In genomic region chr12:75412964-75413363, GRCm38 (mm10) we compare ENCODE assay signal across 14 mouse cellular contexts. TPM values are rescaled to one million over a fixed set of nuclear protein-coding genes. Genes with fewer than 3 reads are reported as not detected.
DNase-seq lines count a peak whose midpoint lies in the region; ATAC-seq and TF ChIP-seq lines count a peak whose summit lies in the region.
"Had no signal": no experiment of that assay in that cellular context is flagged by ENCODE, and none has a peak within 500 bp of the region (broad histone marks: within the 10 kb centered on the region; RNA-seq: fewer than 3 reads in every experiment).

No protein-coding gene starts in this region.

- 66% methylated on average over 9 of the region's 9 CpGs for WGBS in liver, adult 2 months
- 64% methylated on average over 9 of the region's 9 CpGs for WGBS in liver, embryonic 12.5 days (ENCODE audit: insufficient replicate concordance)
- 40% methylated on average over 9 of the region's 9 CpGs for WGBS in lung, adult 2 months
- 88% methylated on average over 9 of the region's 9 CpGs for whole genome bisulfite sequencing in hindbrain, embryonic 11.5 days

- no peaks in the 10 kb centered on the region for H3K9me3 ChIP-seq in liver, embryonic 12.5 days (replicated peaks)
- no peaks in the 10 kb centered on the region for H3K9me3 ChIP-seq in hindbrain, embryonic 11.5 days (ENCODE audit: control insufficient read depth, low read length)
- H3K9me3 ChIP-seq: forebrain, embryonic 12.5 days; midbrain, embryonic 13.5 days had no signal

- no peak overlapping the region for H3K9ac ChIP-seq in liver, adult 2 months (ENCODE audit: low read depth, low read length)
- H3K9ac ChIP-seq in liver, embryonic 12.5 days: no peak overlapping the region
- H3K9ac ChIP-seq in hindbrain, embryonic 11.5 days (ENCODE audit: low read depth, low read length): no peak overlapping the region
- H3K9ac ChIP-seq: forebrain, embryonic 12.5 days; hindbrain, embryonic 14.5 days; midbrain, embryonic 13.5 days had no signal

- H3K36me3 ChIP-seq in liver, adult 2 months (ENCODE audit: control insufficient read depth, insufficient read depth, low read length): no peaks in the 10 kb centered on the region
- no peaks in the 10 kb centered on the region for H3K36me3 ChIP-seq in liver, embryonic 12.5 days
- H3K36me3 ChIP-seq in hindbrain, embryonic 11.5 days (ENCODE audit: control insufficient read depth, insufficient read depth, low read length): no peaks in the 10 kb centered on the region
- H3K36me3 ChIP-seq: forebrain, embryonic 12.5 days; midbrain, embryonic 13.5 days had no signal

- no peak for ATAC-seq in liver, embryonic 12.5 days
- peak; percentile 46 for ATAC-seq in activated CD4-positive, CD25-positive, alpha-beta regulatory T cell, adult 4 months
- no peak for ATAC-seq in hindbrain, embryonic 11.5 days (ENCODE audit: low FRiP score)
- ATAC-seq: midbrain, embryonic 13.5 days had no signal

- no peak overlapping the region for H3K4me3 ChIP-seq in liver, adult 2 months (ENCODE audit: insufficient read depth, low read depth, low read length)
- no peak overlapping the region for H3K4me3 ChIP-seq in liver, embryonic 12.5 days
- H3K4me3 ChIP-seq in lung, adult 2 months (replicated peaks; ENCODE audit: extremely low read depth, low read depth, low read length): peak overlapping the region; percentile 31
- no peak overlapping the region for H3K4me3 ChIP-seq in hindbrain, embryonic 11.5 days (ENCODE audit: low read depth, low read length)
- H3K4me3 ChIP-seq: forebrain, embryonic 12.5 days; midbrain, embryonic 13.5 days had no signal

- H3K79me2 ChIP-seq in liver, adult 2 months (ENCODE audit: control insufficient read depth, insufficient read depth, low read length): no peaks in the 10 kb centered on the region

- no peaks in the 10 kb centered on the region for H3K27me3 ChIP-seq in liver, adult 2 months (ENCODE audit: control insufficient read depth, insufficient read depth, low read length)
- no peaks in the 10 kb centered on the region for H3K27me3 ChIP-seq in liver, embryonic 12.5 days (replicated peaks)
- H3K27me3 ChIP-seq in hindbrain, embryonic 11.5 days (ENCODE audit: control insufficient read depth, insufficient read depth, low read length): no peaks in the 10 kb centered on the region
- H3K27me3 ChIP-seq: forebrain, embryonic 12.5 days; midbrain, embryonic 13.5 days had no signal

- no peak for TF ChIP-seq CTCF in liver, adult 2 months (IDR thresholded peaks at IDR 0.05; ENCODE audit: low read depth, low read length)
- no peak for TF ChIP-seq CTCF in lung, adult 2 months (IDR thresholded peaks at IDR 0.05; ENCODE audit: insufficient read depth, low read length)

- H3K27ac ChIP-seq in liver, adult 2 months (replicated peaks; ENCODE audit: insufficient read depth, low read depth, low read length): no peak overlapping the region
- H3K27ac ChIP-seq in liver, embryonic 12.5 days: no peak overlapping the region
- no peak overlapping the region for H3K27ac ChIP-seq in hindbrain, embryonic 11.5 days (ENCODE audit: low read depth, low read length)
- H3K27ac ChIP-seq: forebrain, embryonic 12.5 days; hindbrain, embryonic 14.5 days; midbrain, embryonic 13.5 days had no signal

- H3K4me2 ChIP-seq in liver, embryonic 12.5 days: no peak overlapping the region
- no peak overlapping the region for H3K4me2 ChIP-seq in hindbrain, embryonic 11.5 days (replicated peaks; ENCODE audit: low read depth, low read length)
- H3K4me2 ChIP-seq: forebrain, embryonic 12.5 days; hindbrain, embryonic 14.5 days; midbrain, embryonic 13.5 days had no signal

- H3K4me1 ChIP-seq in liver, adult 2 months (ENCODE audit: control insufficient read depth, insufficient read depth, low read length): no peaks in the 10 kb centered on the region
- H3K4me1 ChIP-seq in liver, embryonic 12.5 days: no peaks in the 10 kb centered on the region
- peaks cover 4% of the 10 kb centered on the region; the same call in 1 of the 2 replicates for H3K4me1 ChIP-seq in lung, adult 2 months (ENCODE audit: control insufficient read depth, insufficient read depth, low read length)
- H3K4me1 ChIP-seq in hindbrain, embryonic 11.5 days (replicated peaks; ENCODE audit: control insufficient read depth, insufficient read depth, low read length): no peaks in the 10 kb centered on the region
- H3K4me1 ChIP-seq: forebrain, embryonic 12.5 days; midbrain, embryonic 13.5 days had no signal

- no peak for TF ChIP-seq POLR2A in liver, adult 2 months (IDR thresholded peaks at IDR 0.05; ENCODE audit: extremely low read depth, insufficient read depth, low read length)
- no peak for TF ChIP-seq POLR2A in lung, adult 2 months (IDR thresholded peaks at IDR 0.05; ENCODE audit: borderline replicate concordance, extremely low read depth, low read depth, low read length)

- DNase-seq in liver, adult 2 months (ENCODE audit: extremely low read depth, low read depth, low spot score): peak; percentile 2
- no peak for DNase-seq in lung, adult 2 months
- DNase-seq in naive thymus-derived CD4-positive, alpha-beta T cell, adult 2 months (ENCODE audit: low read depth): peak; percentile 35
- no peak for DNase-seq in hindbrain, embryonic 11.5 days (ENCODE audit: low spot score)
- DNase-seq in adipocyte (ENCODE audit: low spot score): no peak
- DNase-seq: embryo, embryonic 11 days; gastrocnemius, postnatal 36 days had no signal

RNA-seq across cellular contexts. Expression of gene Gphb5, which starts 3.6 kb away (rescaled TPM):
- total RNA-seq in liver, adult 2 months (2014; rRNA removed): not detected in 2 replicates
- not detected in 2 replicates for polyA plus RNA-seq in liver, adult 2 months (2012; rRNA removed)
- polyA plus RNA-seq in liver, embryonic 12.5 days (2016; fragmentation: Nextera tagmentation; extraction: Ambion mirVana): not detected in 2 replicates
- not detected for polyA plus RNA-seq in activated CD4-positive, CD25-positive, alpha-beta regulatory T cell, adult 4 months (2017; shearing (Covaris generic))
- not detected in 2 replicates for polyA plus RNA-seq in lung, adult 2 months (2012; rRNA removed)
- polyA plus RNA-seq in hindbrain, embryonic 11.5 days (2014; fragmentation: Nextera tagmentation; extraction: Ambion mirVana): not detected in 2 replicates
- total RNA-seq: gastrocnemius, postnatal 36 days; layer of hippocampus, adult 8-10 months had no signal
- polyA plus RNA-seq: forebrain, embryonic 12.5 days; hindbrain, embryonic 14.5 days; limb, embryonic 11.5 days; midbrain, embryonic 13.5 days had no signal

Comparison
In these comparisons a context has a peak if more than half of its experiments do, and no peak if none do; other contexts are left out.
1. DNase-seq: peak in liver, adult 2 months (single experiment) and naive thymus-derived CD4-positive, alpha-beta T cell, adult 2 months (single experiment); none in lung, adult 2 months (single experiment), hindbrain, embryonic 11.5 days (single experiment) and adipocyte (single experiment).